Mouse (Mus musculus) heart, postnatal 0 days (tissue): ENCODE results near the gene Agbl1. TPM values are rescaled to one million over a fixed set of nuclear protein-coding genes. Genes with fewer than 3 reads are reported as not detected.

Experiments used
- ATAC-seq: fragments of 200-750 bp; cut with Nextera tagmentation; 2 replicates; pipeline ENCODE4 v1.8.0; 2017; ENCODE audit warnings: low read depth, moderate number of reproducible peaks, moderate library complexity; ENCODE audit not compliant: insufficient read depth
- DNase-seq: peaks from one replicate; pipeline ENCODE4 v3.0.0-alpha.2; 2016; ENCODE audit warnings: low spot score
- H3K27ac ChIP-seq: fragments of 300-500 bp; sonication (generic); 2 replicates; pipeline ENCODE4 v1.5.1; 2014; ENCODE audit warnings: low read depth, mild to moderate bottlenecking
- H3K27me3 ChIP-seq: fragments of 300-500 bp; sonication (generic); 2 replicates; pipeline ENCODE4 v1.6.1; 2014; ENCODE audit warnings: low read length, mixed read lengths; ENCODE audit not compliant: control insufficient read depth, insufficient read depth
- H3K36me3 ChIP-seq: fragments of 300-500 bp; sonication (generic); replicated peaks from 2 replicates; pipeline ENCODE4 v1.6.1; 2014; ENCODE audit warnings: low read length, mixed read lengths; ENCODE audit not compliant: control insufficient read depth, insufficient read depth
- H3K4me1 ChIP-seq: fragments of 300-500 bp; sonication (generic); 2 replicates; pipeline ENCODE4 v1.6.1; 2014; ENCODE audit warnings: antibody characterized with exemption; ENCODE audit not compliant: control insufficient read depth, insufficient read depth
- H3K4me2 ChIP-seq: fragments of 300-500 bp; sonication (generic); 2 replicates; pipeline ENCODE4 v1.6.1; 2014; ENCODE audit warnings: low read depth, mild to moderate bottlenecking, low read length, moderate library complexity
- H3K4me3 ChIP-seq: fragments of 300-500 bp; sonication (generic); 2 replicates; pipeline ENCODE4 v1.5.1; 2014; ENCODE audit warnings: low read depth, low read length
- H3K9ac ChIP-seq: fragments of 300-500 bp; sonication (generic); replicated peaks from 2 replicates; pipeline ENCODE4 v1.6.1; 2014; ENCODE audit warnings: low read depth, low read length, mixed read lengths
- H3K9me3 ChIP-seq: fragments of 300-500 bp; sonication (generic); replicated peaks from 2 replicates; pipeline ENCODE4 v1.6.1; 2016; ENCODE audit warnings: low read length; ENCODE audit not compliant: control insufficient read depth
- CTCF ChIP-seq: IDR thresholded peaks from 2 replicates; pipeline ENCODE4 v1.5.1; 2016; ENCODE audit warnings: antibody characterized with exemption, control low read depth, low read depth
- EP300 ChIP-seq: IDR thresholded peaks from 2 replicates; pipeline ENCODE4 v1.6.1; 2016; ENCODE audit warnings: antibody characterized with exemption, low read depth
- WGBS: fragments of 180-500 bp; shearing (Covaris S2); extraction: QIAGEN DNeasy Blood & Tissue Kit; methylation state at CpG from one replicate; pipeline ENCODE4 v1.1.7; 2014; 5-methylcytosine and 5-hydroxymethylcytosine counted together
- polyA plus RNA-seq: library from polyadenylated mRNA; unstranded; fragments of >200 nt; fragmentation: Nextera tagmentation; extraction: Ambion mirVana; gene quantifications from 2 replicates; pipeline ENCODE4 v1.2.1, GENCODE M21; 2015
- total RNA-seq: library from RNA; depleted of rRNA; stranded (reverse); fragments of >200 nt; gene quantifications from 2 replicates; pipeline ENCODE4 v1.2.3, GENCODE M21; 2014; ENCODE audit warnings: low replicate concordance

Gene Agbl1
- total and polyA plus RNA-seq, 2 experiments from 2014 or later = not detected

GRCm38 (mm10) chr7:76282831-76283230 lies 53.1 kb downstream of the Agbl1 start:
- TF ChIP-seq EP300 = no peak
- H3K27me3 ChIP-seq = no peaks in the 10 kb centered on the region
- H3K4me3 ChIP-seq = no peak overlapping the region
- H3K4me1 ChIP-seq = no peaks in the 10 kb centered on the region
- H3K4me2 ChIP-seq = no peak overlapping the region
- H3K9ac ChIP-seq = no peak overlapping the region
- ATAC-seq (no peak), DNase-seq (no peak)
- H3K36me3 ChIP-seq = no peaks in the 10 kb centered on the region
- WGBS = 42% methylated on average over 2 of the region's 2 CpGs
- H3K9me3 ChIP-seq = no peaks in the 10 kb centered on the region
- no peak overlapping the region for H3K27ac ChIP-seq

DNA sequence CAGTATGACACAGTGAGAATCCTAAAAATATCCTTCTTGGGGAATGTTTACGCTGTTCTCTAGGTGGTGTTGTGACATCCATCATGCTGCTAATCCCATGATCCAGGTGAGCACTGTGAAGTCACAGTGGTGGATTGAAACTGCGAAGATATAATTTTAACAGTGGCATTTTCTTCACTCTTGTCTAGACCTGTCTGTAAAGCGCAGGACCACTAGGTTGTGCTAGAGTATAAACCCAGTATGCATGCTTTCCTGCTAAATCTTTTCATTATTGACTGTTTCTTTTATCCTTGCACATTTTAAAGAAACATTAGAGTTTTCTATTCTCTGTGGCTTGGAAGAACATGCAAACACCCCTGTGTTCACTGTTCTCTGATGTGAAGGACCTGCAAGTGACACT lies 57.8 kb downstream of the Agbl1 start:
- Histone ChIP-seq H3K9ac (no peak overlapping the region), H3K4me2 (no peak overlapping the region), H3K4me1 (no peaks in the 10 kb centered on the region), H3K36me3 (no peaks in the 10 kb centered on the region), H3K9me3 (no peaks in the 10 kb centered on the region), H3K27ac (no peak overlapping the region), H3K27me3 (no peaks in the 10 kb centered on the region), H3K4me3 (no peak overlapping the region)
- DNase-seq (no peak), ATAC-seq (no peak)
- WGBS = 75% methylated on average over 3 of the region's 3 CpGs
- no peak for TF ChIP-seq CTCF
- TF ChIP-seq EP300 = no peak

DNA sequence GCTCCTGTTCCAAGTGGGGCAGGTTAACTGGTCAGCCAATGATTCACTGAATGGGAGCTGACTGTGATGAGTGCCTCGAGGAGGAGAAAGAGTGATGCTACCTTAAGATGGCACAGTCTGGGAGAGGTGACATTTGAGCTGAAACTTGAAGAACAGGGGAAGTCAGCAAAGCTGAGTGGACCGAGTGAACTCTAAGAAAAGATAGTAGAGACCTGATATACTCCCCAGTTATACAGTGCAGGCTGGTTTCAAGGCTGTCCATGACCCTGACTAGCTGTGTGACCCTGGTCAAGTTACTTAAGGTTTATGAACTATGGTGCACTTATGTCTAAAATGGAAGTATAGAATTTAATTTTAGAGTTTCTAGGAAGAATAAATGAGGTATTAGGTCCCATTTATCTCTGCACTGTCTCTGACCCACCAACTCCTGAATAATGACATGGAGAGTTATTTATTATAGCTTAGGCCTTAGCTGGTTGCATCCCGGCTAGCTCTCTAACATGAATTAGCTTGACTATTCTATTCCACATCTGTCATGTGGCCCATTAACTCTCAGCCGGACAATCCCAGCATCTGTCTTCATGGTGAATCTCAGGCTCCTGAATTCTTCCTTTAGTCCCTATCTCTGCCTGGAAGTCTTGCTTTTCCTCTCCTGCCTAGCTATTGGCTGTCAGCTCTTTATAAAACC lies 92.3 kb downstream of the Agbl1 start:
- H3K9ac ChIP-seq = no peak overlapping the region
- H3K36me3 ChIP-seq = no peaks in the 10 kb centered on the region
- WGBS = 65% methylated on average over 4 of the region's 4 CpGs
- TF ChIP-seq CTCF = no peak
- no peak for TF ChIP-seq EP300
- no peaks in the 10 kb centered on the region for H3K9me3 ChIP-seq
- no peak for ATAC-seq
- no peaks in the 10 kb centered on the region for H3K27me3 ChIP-seq
- DNase-seq = no peak
- H3K4me3 ChIP-seq = no peak overlapping the region
- no peak overlapping the region for H3K4me2 ChIP-seq
- no peaks in the 10 kb centered on the region for H3K4me1 ChIP-seq
- no peak overlapping the region for H3K27ac ChIP-seq

DNA sequence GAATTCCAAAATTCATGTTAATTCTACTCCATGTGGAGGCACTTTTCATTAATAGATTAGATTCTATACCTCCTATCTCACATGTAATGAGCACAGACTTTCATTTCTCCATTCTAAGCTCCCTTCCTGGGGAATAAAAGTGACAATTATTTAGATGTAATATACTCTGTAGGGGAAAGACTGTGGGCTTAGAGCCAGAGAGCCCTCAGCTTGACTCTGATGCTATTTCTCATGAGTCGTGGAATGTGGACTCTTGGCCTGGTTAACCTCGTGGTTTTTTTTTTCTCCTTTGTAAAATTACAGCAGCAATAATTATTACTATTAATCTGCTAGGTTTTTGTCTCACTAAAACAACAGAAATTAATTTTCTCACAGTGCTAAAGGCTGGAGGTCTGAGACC lies 96.4 kb downstream of the Agbl1 start:
- WGBS = 57% methylated on average over 2 of the region's 2 CpGs
- TF ChIP-seq EP300 (no peak), CTCF (no peak)
- H3K4me1 ChIP-seq = no peaks in the 10 kb centered on the region
- ATAC-seq = no peak
- H3K9ac ChIP-seq = no peak overlapping the region
- no peak overlapping the region for H3K4me2 ChIP-seq
- DNase-seq = no peak
- H3K9me3 ChIP-seq = no peaks in the 10 kb centered on the region
- H3K27ac ChIP-seq = no peak overlapping the region
- no peak overlapping the region for H3K4me3 ChIP-seq
- H3K27me3 ChIP-seq = no peaks in the 10 kb centered on the region
- H3K36me3 ChIP-seq = no peaks in the 10 kb centered on the region

- H3K9me3 ChIP-seq = no peaks in the 10 kb centered on the region
- H3K27me3 ChIP-seq = no peaks in the 10 kb centered on the region
- no peak overlapping the region for H3K27ac ChIP-seq
- H3K4me3 ChIP-seq = no peak overlapping the region
- H3K4me2 ChIP-seq = no peak overlapping the region
- no peaks in the 10 kb centered on the region for H3K36me3 ChIP-seq
- TF ChIP-seq CTCF (no peak), EP300 (no peak)
- DNase-seq (no peak), ATAC-seq (no peak)
- 76% methylated on average over 4 of the region's 4 CpGs for WGBS
- H3K4me1 ChIP-seq = no peaks in the 10 kb centered on the region
- no peak overlapping the region for H3K9ac ChIP-seq
Observed at GRCm38 (mm10) chr7:76339308-76339707, 109.6 kb downstream of the Agbl1 start.

DNA sequence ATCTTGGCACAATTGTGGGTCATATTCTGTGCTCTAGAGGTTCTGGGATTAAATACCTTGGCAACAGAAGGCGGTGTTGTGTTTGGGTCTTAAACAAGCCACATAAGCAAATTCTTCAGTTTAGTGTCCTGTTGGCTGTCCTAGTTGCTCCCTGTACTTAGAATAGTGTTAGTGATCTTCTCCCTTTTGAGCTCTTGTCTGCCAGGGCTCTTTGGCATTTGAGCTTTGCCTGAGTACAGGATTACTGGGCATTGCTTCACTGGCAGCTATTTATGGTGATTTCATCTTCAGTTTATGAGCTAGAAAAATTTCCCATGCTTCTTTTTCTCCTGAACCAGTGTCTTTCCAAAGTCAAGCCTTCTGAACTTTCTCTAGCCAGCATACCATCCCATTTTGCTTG lies 111.9 kb downstream of the Agbl1 start:
- DNase-seq (no peak), ATAC-seq (no peak)
- H3K27me3 ChIP-seq = no peaks in the 10 kb centered on the region
- no peaks in the 10 kb centered on the region for H3K4me1 ChIP-seq
- no peaks in the 10 kb centered on the region for H3K36me3 ChIP-seq
- no peak overlapping the region for H3K9ac ChIP-seq
- no peak overlapping the region for H3K4me2 ChIP-seq
- no peaks in the 10 kb centered on the region for H3K9me3 ChIP-seq
- 83% methylated on average over 1 of the region's 1 CpGs for WGBS
- H3K4me3 ChIP-seq = no peak overlapping the region
- TF ChIP-seq CTCF (no peak), EP300 (no peak)
- H3K27ac ChIP-seq = no peak overlapping the region
